Mouse (Mus musculus): Measurements from ENCODE around the gene Tm9sf3. TPM values are rescaled to one million over a fixed set of nuclear protein-coding genes. Genes with fewer than 3 reads are reported as not detected.
A peak's percentile ranks its signal among the peaks of the same experiment; 100 is the strongest.
"Not testable (repeated sequence)": the region's sequence is repeated elsewhere in the genome, so short reads cannot be mapped to it uniquely, and the experiment has no call there.

Gene Tm9sf3
- 100 to 1,000 TPM; 119 to 131 (median 126) TPM for total RNA-seq (2022)

GRCm38 (mm10) chr19:41263630-41264295, at the start of gene Tm9sf3:
Tm9sf3 (minus strand) TSS chr19:41263997.
- DNase-seq (ENCODE audit: low spot score in 2 of 2): peak; percentile 73 to 81

- not testable (repeated sequence) for DNase-seq (ENCODE audit: low spot score in 2 of 2)
These were observed 48.8 kb upstream of the Tm9sf3 start for GRCm38 (mm10) chr19:41312587-41312986.

GRCm38 (mm10) chr19:41312027-41312426, 48.2 kb upstream of the Tm9sf3 start:
- no peak for DNase-seq (ENCODE audit: low spot score in 2 of 2)

GRCm38 (mm10) chr19:41310971-41311703, 47.3 kb upstream of the Tm9sf3 start:
- DNase-seq (ENCODE audit: low spot score in 2 of 2): peak in 1 of 2 experiments; percentile 10

- no peak for DNase-seq (ENCODE audit: low spot score in 2 of 2)
These were observed 40.1 kb upstream of the Tm9sf3 start for GRCm38 (mm10) chr19:41303933-41304332.

- no peak for DNase-seq (ENCODE audit: low spot score in 2 of 2)
These were observed 39.6 kb upstream of the Tm9sf3 start for GRCm38 (mm10) chr19:41303433-41303832.

- no peak for DNase-seq (ENCODE audit: low spot score in 2 of 2)
These were observed 38.1 kb upstream of the Tm9sf3 start for GRCm38 (mm10) chr19:41301856-41302255.

- no peak for DNase-seq (ENCODE audit: low spot score in 2 of 2)
These were observed 35.6 kb upstream of the Tm9sf3 start for GRCm38 (mm10) chr19:41299446-41299845.

- no peak for DNase-seq (ENCODE audit: low spot score in 2 of 2)
These were observed 27.3 kb upstream of the Tm9sf3 start for GRCm38 (mm10) chr19:41290952-41291619.

- DNase-seq (ENCODE audit: low spot score in 2 of 2): no peak
These were observed 24.8 kb upstream of the Tm9sf3 start for GRCm38 (mm10) chr19:41288568-41288967.

GRCm38 (mm10) chr19:41287224-41287623, 23.4 kb upstream of the Tm9sf3 start:
- DNase-seq (ENCODE audit: low spot score in 2 of 2): no peak

GRCm38 (mm10) chr19:41284515-41284914, 20.7 kb upstream of the Tm9sf3 start:
- DNase-seq (ENCODE audit: low spot score in 2 of 2): no peak

GRCm38 (mm10) chr19:41282718-41283117, 18.9 kb upstream of the Tm9sf3 start:
- DNase-seq (ENCODE audit: low spot score in 2 of 2): no peak

GRCm38 (mm10) chr19:41282216-41282615, 18.4 kb upstream of the Tm9sf3 start:
- DNase-seq (ENCODE audit: low spot score in 2 of 2): no peak

- no peak for DNase-seq (ENCODE audit: low spot score in 2 of 2)
These were observed 16.0 kb upstream of the Tm9sf3 start for GRCm38 (mm10) chr19:41279724-41280244.

GRCm38 (mm10) chr19:41278606-41279005, 14.8 kb upstream of the Tm9sf3 start:
- no peak for DNase-seq (ENCODE audit: low spot score in 2 of 2)

GRCm38 (mm10) chr19:41275588-41275987, 11.8 kb upstream of the Tm9sf3 start:
- no peak for DNase-seq (ENCODE audit: low spot score in 2 of 2)

- DNase-seq (ENCODE audit: low spot score in 2 of 2): no peak
These were observed 7.1 kb upstream of the Tm9sf3 start for GRCm38 (mm10) chr19:41270906-41271305.

- peak; percentile 14 to 63 for DNase-seq (ENCODE audit: low spot score in 2 of 2)
These were observed 6.4 kb upstream of the Tm9sf3 start for GRCm38 (mm10) chr19:41270151-41270727.

- no peak for DNase-seq (ENCODE audit: low spot score in 2 of 2)
These were observed 2.6 kb upstream of the Tm9sf3 start for GRCm38 (mm10) chr19:41266251-41266901.

GRCm38 (mm10) chr19:41264331-41264799, 568 bp upstream of the Tm9sf3 start:
- DNase-seq (ENCODE audit: low spot score in 2 of 2): peak in 1 of 2 experiments; percentile 10
